Mouse (Mus musculus): ENCODE measurements around the gene Egln3.

Egln3 gene

DNA sequence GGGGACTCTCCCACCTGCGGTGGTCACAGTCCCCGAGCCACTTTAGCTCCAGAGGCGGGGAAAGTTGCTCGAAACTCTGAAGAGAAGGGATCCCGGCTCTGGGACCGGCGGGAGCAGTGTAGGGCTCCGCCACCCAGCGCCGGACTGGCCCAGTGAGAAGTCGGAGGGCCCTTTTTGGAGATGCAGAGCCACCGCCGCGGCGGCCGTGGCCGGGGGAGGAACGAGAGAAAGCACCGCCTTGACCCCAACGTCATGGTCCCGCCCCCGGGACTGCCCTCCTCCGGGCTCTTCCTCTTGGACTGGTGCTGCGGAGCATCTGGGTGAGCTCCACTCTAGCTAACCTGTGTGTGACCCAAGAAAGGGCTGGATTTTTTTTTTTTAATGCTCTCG is at the start of gene Egln3:
TSS of gene Egln3 (minus strand) at position 205 of the 390 bp plus-strand sequence.
- DNase-seq (ENCODE audit: low spot score) = peak; percentile 79

DNA sequence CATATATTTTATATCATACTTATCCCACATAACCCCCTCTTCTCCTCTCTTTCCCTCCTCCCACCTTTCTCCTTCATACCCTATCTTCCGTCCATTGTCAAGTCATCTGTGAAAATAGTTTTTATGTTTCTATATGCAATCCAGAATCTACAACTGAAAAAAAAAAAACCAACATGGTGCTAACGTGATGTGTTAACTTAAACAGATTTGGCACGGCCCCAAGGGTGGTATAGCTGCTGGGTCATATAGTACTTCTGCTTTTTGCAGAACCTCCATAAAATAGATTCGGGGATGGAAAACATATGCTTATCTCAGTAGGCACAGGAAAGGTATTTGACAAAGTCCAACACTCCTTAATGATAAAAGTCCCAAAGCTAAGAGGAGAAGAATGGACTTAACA is 49.8 kb upstream of the Egln3 start:
- no peak for DNase-seq (ENCODE audit: low spot score)

DNA sequence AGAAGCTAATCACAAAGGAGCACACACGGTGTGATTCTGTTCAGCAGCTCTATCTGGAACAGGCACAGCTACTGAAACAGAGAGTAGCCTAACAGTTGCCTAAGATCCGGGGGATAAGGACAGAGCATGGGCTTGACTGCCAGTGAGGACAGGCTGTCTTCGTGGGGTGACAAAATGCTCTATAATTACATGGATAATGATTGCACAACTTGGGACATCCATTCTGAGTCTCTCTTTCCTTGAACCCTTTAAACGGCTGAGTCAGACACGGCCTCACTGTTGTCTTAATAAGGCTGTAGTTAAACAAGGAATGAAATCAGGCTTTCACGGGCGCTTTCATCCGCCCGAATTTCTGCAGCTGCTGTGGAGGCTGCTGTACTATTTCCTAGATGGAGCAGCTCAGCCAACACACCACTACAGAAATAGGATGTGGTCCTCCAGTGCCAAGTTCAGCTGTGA is 48.3 kb upstream of the Egln3 start:
- no peak for DNase-seq (ENCODE audit: low spot score)

DNA sequence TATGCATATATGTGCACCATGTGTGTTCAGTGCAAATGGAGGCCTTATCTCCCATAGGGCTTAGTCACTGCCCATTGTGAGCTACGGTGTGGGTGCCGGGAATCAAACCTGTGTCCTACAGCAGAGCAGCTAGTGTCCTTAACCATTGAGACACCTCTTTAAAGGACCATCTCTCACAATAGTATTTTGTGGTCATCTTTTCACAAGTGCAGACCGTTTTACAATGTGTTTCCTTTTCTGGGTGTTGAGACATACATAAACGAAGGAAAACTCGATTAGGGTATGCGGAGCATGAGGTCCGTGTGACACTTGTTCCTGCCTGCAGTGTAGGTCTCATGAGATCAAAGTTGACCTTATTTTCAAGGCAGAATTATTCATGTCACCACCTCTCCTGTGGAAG is 44.2 kb upstream of the Egln3 start:
- DNase-seq (ENCODE audit: low spot score) = no peak

DNA sequence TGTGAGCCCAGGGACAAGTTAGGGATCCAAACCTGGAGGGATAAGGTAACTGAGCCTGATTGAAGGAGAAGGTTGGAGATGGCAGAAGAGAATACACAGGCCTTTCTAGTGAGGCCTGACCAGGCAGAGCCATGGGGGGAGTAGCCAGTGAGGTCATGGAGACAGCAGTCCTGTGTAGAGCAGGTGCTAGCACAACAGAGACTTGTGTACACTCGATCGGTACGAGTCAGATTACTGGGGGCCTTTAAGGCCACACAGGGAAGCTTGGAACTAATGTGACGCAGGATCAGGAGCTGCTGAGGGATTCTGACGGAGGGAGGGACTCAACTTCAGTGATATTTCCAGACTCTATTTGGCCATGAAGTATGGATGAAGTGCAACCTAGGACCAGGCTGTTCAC is 39.5 kb upstream of the Egln3 start:
- no peak for DNase-seq (ENCODE audit: low spot score)

DNA sequence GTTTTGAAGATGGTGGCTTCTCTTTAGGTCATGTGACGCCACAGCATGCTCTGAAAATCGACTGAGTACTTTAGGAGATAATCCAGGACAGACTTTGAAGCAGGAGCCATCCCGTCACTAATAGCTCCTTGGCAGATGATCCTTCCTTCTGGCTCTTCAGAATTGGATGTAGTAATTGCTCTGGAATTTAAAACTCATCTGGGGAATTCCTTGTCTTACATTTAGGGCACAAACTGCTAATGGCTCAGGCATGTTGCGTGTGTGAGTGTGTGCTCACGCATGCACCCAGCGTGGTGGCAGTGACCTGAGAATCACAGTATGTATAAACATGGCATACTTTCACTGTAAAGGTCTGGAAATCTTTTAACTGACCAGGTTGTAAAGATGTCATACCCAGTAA is 38.3 kb upstream of the Egln3 start:
- no peak for DNase-seq (ENCODE audit: low spot score)

DNA sequence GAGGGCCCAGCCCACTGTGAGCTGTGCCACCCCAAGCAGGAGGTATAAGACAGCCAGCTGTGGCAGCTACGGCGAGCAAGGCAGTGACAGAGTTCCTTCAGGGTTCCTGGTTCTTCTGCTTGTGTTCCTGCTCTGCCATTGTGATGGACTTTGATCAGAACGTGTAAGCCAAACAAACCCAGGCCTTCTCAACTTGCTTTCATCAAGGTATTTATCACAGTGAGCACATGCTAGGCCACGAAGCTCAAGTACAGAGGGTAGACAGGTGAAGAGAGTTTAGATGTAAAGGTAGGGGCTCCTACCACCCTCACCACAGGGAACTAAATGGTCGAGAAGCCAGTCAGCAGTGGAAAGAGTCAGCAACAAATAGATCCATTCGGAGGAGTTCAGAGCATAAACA is 30.1 kb upstream of the Egln3 start:
- no peak for DNase-seq (ENCODE audit: low spot score)

DNA sequence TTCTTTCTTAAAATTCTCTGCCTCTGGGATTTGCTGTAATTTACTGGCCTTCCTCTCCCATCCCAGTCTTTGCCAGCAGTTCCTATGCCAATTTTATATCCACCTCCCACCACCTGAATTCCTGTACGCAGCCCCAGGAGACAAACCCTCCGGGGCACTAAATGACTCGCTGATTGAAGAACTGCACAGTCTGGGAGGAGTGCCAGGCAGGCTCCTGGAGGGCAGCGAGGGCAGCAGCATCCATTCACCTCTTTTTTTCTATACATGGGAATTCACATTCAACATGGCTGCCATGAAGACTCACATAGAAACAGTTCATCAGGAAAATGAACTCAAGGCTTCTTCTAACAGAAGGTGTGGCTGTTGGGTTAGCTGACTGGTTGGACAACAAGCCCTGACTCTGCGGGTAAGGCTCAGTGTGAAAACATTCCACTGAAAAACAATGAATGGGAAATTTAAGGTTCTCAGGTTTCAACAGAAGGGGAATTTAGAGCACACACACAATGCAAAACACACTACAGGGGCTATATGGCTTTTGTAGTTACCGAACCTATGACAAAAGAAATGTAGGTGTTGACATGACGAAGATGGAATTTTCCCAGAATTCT is 29.4 kb upstream of the Egln3 start:
- no peak for DNase-seq (ENCODE audit: low spot score)

DNA sequence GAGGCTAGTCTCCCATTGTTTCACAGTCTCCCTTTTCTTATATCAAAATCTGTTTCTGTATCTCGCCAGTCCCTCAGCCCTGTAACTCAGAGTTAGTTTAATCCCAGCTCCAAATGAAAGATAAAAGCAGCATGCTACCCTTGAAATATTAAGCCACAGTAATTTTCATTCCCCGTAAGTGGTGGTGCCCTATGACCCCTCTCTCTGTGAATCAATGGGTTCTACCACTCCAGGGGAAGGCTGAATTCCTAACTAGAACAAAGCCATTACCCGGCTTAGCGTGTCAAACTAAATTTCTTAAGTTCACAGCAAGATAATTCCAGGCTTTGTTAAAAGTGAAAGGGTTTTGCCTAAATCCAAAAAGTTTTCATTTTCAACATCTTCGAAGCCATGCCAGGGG is 28.8 kb upstream of the Egln3 start:
- DNase-seq (ENCODE audit: low spot score) = no peak

DNA sequence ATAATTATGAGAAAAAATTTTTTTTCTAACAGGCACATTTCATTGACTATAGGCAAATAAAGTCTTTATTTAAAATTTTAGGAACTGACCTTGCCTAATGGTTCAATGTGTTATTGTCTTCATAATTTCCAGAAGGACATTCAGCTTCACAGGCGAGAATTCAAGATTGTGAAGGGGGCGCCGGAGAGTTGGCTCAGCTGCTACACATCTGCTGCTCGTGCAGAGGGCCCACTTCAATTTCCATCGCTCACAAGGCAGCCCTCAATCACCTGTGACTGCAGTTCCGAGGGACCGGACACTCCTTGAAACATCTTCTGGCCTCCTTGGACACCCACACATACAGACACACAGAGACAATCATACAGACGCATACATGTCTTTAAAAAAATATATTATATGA is 23.9 kb upstream of the Egln3 start:
- DNase-seq (ENCODE audit: low spot score) = no peak

DNA sequence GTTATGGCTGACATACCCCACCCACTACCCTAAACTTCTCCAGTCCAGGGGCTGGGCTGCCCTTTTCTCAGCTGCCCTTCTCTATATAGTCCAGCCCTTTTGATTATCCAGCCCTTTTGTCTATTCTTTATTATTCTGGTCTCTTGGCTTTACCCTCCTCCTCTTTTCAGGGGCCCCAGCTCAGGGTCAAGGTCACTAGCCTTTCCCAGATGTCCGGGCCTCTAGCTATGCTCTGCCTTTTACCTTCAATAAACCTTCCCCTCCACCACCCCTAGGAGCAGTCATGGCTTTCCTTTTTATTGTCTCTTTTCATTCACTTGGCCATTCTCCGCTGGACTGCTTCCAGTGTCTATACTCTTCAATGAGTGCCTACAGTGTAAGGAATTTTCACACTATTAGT is 22.7 kb upstream of the Egln3 start:
- DNase-seq (ENCODE audit: low spot score) = no peak

DNA sequence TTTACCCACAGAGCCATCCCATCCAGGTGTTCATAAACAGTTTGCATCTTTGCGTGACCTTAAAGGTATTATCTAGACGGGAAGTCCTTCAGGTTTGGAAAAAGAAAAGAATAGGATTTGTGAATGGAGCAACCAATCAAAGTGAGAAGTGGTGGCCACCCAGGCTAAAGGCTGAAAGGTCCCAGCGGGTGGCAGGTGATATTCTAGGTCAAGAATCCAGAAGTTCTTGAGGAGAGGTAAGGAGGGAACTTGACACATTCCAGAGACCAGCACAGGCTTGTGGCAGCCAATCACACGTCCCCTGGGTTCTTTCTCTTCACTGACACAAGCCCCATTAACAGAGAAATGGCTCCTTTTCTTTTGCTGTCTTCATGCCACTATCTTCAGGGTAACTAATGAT is 21.9 kb upstream of the Egln3 start:
- no peak for DNase-seq (ENCODE audit: low spot score)

DNA sequence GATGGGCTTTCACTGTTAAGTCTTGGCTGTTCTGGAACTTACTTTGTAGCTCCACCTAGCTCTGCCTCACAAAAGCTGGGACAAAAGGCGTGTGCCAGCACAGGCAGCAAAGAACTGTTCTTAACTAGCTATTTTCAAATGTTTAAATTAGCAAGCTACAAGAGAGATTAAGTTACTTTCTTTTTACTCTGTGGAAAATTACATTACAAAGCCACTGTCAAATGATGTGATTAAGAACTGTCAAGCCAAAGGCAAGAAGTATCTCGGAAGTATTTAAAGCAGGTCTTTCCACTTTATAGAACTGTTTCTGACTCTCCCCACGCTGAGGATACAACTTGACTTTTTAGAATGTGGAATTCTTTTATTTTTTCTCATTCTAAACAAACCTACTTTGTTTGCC is 21.4 kb upstream of the Egln3 start:
- DNase-seq (ENCODE audit: low spot score) = no peak

DNA sequence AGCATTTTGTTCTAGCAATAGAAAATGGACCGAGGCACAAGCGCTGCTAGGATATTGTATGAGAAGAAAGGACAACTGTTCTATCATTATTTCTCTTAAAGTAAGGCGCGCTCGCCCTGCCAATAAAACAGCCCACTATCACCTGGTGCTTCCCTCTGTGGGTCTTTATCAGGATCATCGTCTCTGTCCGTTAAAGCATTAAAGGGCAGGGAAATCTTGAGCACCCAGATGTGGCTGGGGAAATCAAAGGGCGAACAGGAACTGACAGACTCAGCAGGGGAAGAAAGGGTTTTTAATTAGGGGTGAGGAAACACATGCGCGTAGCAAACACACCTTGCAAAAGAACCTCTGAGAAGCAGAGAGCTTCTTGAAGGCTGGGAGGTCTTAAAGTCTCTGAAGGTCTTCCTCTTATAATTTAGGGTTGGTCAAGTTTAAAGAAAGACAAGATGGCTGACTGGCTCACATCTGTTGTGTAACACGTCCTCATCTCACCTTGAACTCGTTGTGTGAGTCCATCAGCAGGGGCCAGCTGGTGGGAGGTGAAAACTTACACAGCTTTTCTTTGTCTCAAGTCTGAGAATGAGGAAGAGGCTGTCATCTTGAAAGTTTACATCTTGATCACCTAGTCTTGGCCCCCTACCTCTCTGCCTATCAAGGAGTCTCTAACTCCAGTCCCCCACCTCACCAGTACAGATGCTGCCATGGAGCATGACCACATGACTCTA is 18.5 kb upstream of the Egln3 start:
- DNase-seq (ENCODE audit: low spot score) = no peak

DNA sequence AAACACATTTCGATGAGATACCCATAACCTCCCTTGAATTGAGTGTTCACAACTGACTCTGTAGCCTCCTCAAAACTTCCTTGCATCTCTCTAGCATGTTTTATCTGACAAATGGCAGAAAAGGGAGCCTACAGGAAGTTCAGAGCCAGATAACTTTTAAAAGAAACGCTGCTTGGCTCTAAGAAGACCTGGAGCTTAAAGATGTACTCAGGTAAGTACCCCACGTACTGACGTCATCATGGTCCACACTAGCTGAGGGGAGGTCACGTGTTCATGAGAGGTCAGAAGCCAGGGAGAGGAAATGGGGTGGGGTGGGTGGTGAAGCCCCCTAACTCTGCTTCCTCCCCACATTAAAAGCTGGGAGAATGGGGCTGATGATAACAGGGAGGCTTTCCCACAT is 13.0 kb upstream of the Egln3 start:
- DNase-seq (ENCODE audit: low spot score) = no peak

DNA sequence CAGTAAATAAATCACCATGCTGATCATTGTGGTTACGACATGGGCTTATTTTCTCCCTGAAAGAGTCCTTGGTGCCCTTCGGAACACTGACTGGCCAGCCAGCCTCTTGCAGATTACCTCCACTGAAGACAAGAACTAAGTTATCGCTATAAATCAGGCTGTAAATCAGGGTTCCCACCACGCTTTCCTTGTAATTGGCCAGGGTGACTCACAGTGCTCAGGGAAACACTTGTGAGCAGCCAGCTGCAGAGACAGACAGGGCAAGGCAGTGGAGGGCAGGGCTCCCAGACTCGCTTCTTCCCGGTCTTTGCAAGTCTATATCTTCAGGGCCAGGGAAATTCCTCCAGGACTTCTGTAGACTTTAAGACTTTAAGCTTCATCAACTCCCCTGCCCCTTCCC is 10.8 kb upstream of the Egln3 start:
- DNase-seq (ENCODE audit: low spot score) = no peak

DNA sequence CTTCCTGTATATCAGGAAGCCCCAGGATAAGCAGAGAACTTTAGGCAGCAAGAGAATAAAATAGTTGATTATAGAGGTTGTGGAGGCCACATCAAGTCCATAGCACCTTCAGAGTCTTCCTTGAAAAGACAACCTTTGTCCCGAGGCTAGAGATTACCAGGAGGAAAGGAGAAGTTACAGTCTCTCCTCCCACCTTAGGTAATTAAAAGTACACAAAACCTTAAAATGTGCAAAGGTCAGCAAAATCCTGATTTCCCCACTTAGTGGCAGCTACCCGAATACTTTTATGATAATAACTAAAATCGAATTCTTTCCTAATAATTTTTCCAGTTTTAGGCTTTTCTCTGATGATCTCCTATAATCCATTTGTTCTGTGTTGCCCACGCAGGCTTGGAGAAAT is 10.2 kb upstream of the Egln3 start:
- DNase-seq (ENCODE audit: low spot score) = no peak

DNA sequence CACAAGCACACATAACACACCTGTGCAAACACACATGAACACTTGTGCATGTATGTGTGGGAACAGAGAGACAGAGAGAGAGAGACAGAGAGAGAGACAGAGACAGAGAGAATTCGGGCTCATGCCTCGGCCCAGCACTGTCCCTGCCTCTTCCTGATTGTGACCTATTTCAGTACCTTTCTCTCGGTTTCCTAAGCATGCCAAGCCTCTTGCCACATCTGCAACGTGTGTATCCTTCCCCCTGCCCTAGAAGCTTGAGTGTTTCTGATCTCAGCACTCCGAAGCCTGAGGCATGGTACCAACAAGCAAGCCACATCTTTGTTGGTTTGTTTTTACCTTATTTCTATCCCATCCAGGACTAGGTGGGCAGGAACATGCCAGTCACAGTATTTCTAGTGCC is 9.6 kb upstream of the Egln3 start:
- no peak for DNase-seq (ENCODE audit: low spot score)

DNA sequence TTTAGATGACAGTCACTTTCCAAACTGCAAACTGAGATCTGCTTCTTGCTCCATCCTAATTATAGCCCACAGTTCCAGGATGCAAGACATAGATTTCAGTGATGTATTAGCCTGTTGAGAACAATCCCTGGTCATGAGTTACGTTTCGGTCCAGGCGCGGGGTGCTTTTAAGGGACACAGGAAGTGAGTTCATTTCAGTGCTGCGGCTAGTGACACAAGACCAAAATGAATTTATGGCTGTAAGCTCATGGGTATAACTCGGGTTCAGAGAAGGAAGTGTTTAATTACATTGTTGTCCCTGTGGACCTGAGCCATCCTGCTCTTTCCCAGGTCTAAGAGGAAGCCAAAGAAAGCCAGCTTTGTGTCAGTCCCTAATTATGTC is 5.5 kb upstream of the Egln3 start:
- DNase-seq (ENCODE audit: low spot score) = no peak

DNA sequence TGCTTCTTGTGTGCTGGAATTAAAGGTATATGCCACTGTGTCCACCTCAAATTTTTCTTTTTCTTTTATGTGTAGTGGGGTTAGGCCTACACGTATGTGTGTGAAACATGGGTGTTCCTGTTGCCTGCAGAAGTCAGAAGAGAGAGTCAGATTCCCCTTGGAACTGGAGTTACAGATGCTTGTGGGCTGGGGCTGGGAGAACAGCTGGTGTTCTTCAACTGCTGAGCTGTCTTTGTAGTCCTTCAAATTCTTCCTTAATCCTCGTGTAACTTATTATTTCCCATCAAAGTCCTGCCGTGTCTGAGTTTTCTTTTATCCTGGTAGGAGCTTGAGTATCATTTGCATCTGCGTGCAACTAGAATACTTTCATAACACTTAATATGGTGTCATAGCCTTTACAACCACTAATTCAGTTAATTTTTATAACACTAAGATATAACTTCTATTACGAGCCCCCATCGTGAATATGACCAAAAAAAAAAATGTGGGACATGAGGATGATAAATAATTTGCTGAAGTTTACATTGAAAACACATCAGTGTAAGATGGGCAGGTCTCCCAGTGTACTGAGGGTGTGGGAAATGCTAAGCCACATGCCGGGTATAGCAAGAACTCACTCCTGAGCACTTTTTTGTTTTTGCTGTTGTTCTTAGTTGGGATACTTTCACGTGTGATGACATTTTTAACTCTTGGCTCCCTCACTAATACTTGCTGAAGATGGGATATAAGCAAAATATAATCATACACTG is 4.9 kb upstream of the Egln3 start:
- DNase-seq (ENCODE audit: low spot score) = no peak

DNA sequence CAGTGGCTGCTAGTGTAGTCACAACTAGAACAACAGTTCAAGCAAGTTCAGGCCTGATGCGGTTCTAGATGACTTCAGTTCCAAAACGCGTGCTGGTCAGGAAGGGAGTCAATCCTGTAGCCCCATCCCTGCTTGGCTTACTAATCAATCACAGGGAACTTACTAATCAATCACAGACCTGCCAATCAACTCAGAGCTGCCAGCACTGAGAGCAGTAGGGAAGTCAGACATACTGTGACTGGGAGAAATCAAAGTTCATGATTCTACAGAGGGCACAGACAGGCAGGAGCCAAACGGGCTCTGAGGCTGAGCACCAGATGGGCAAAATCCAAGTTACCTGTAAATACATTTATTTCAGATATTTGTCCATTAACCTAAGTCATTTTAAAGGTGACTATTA is 2.1 kb upstream of the Egln3 start:
- no peak for DNase-seq (ENCODE audit: low spot score)

DNA sequence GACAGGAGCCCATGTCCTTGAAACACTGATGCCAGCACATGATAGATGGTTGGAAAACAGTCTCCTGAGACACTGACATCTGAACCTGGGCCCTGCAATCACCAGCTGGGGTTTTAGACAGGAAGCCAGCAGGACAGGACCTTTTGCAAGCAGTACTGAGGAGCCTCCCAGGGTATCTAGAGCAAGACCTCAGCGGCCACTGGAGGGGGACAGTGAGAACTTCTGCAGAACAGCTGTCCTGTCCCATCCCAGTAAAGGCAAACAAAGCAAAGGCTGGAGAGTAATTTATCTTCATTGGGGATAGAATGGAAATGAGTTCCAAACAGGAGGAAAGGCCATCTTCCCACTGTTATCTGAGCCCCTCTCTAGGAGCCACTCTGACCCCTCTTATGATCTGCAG is 1.5 kb upstream of the Egln3 start:
- DNase-seq (ENCODE audit: low spot score) = peak; percentile 25

Data from testis, postnatal 14 days (tissue).